Mouse (Mus musculus) hindbrain, postnatal 0 days (tissue): ENCODE results near the gene Pdzd9. TPM values are rescaled to one million over a fixed set of nuclear protein-coding genes. Genes with fewer than 3 reads are reported as not detected.

Experiments used
- ATAC-seq: fragments of 200-750 bp; cut with Nextera tagmentation; 2 replicates; pipeline ENCODE4 v1.8.0; 2017; ENCODE audit warnings: mild to moderate bottlenecking, moderate TSS enrichment, moderate library complexity
- DNase-seq: peaks from one replicate; pipeline ENCODE4 v3.0.0-alpha.2; 2015; ENCODE audit warnings: low spot score
- H3K27ac ChIP-seq: fragments of 300-500 bp; sonication (generic); 2 replicates; pipeline ENCODE4 v1.5.1; 2014; ENCODE audit warnings: mild to moderate bottlenecking
- H3K27me3 ChIP-seq: fragments of 300-500 bp; sonication (generic); 2 replicates; pipeline ENCODE4 v1.6.1; 2014; ENCODE audit warnings: low read length, mixed read lengths; ENCODE audit not compliant: insufficient read depth
- H3K36me3 ChIP-seq: fragments of 300-500 bp; sonication (generic); 2 replicates; pipeline ENCODE4 v1.6.1; 2014; ENCODE audit warnings: low read length, mixed read lengths; ENCODE audit not compliant: insufficient read depth
- H3K4me1 ChIP-seq: fragments of 300-500 bp; sonication (generic); 2 replicates; pipeline ENCODE4 v1.6.1; 2014; ENCODE audit warnings: antibody characterized with exemption, low read length, mixed read lengths; ENCODE audit not compliant: insufficient read depth
- H3K4me2 ChIP-seq: fragments of 300-500 bp; sonication (generic); 2 replicates; pipeline ENCODE4 v1.6.1; 2014; ENCODE audit warnings: low read depth, mild to moderate bottlenecking, low read length, moderate library complexity, mixed read lengths
- H3K4me3 ChIP-seq: fragments of 300-500 bp; sonication (generic); 2 replicates; pipeline ENCODE4 v1.5.1; 2014; ENCODE audit warnings: low read length
- H3K9ac ChIP-seq: fragments of 300-500 bp; sonication (generic); replicated peaks from 2 replicates; pipeline ENCODE4 v1.6.1; 2014; ENCODE audit warnings: mild to moderate bottlenecking, low read length, moderate library complexity, mixed read lengths
- H3K9me3 ChIP-seq: fragments of 300-500 bp; sonication (generic); 2 replicates; pipeline ENCODE4 v1.6.1; 2016; ENCODE audit warnings: low read length, mixed read lengths
- CTCF ChIP-seq: IDR thresholded peaks from 2 replicates; pipeline ENCODE4 v1.5.1; 2016; ENCODE audit warnings: antibody characterized with exemption, control low read depth, low read depth
- WGBS: fragments of 180-500 bp; shearing (Covaris S2); extraction: QIAGEN DNeasy Blood & Tissue Kit; methylation state at CpG from one replicate; pipeline ENCODE4 v1.1.7; 2014; 5-methylcytosine and 5-hydroxymethylcytosine counted together
- polyA plus RNA-seq: library from polyadenylated mRNA; unstranded; fragments of >200 nt; fragmentation: Nextera tagmentation; extraction: Ambion mirVana; gene quantifications from 2 replicates; pipeline ENCODE4 v1.2.1, GENCODE M21; 2015
- total RNA-seq: library from RNA; depleted of rRNA; stranded (reverse); fragments of >200 nt; gene quantifications from 2 replicates; pipeline ENCODE4 v1.2.3, GENCODE M21; 2014

Gene Pdzd9
- total and polyA plus RNA-seq, 2 experiments from 2014 or later, result 0.40 to 0.99 TPM

DNA sequence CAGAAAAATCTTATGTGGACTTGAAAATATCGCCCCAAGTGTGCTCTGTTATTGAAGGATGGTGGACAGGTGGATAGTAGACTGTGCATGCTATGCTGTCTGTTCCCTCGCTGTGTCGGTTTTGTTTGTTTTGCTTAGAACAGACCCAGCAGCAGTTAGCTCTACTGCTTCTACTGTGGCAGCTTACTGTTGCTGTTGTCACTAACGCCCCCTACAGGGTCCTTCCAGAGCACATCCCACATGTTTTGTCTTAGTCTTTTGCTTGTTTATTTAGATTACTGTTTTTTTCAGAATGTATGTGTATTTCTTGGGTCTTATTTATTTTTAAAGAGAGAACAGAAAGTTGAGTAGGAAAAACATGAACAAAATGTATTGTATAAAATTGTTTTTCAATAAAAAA lies 26.9 kb downstream of the Pdzd9 start:
- H3K27me3 ChIP-seq, result no peaks in the 10 kb centered on the region
- DNase-seq (peak; percentile 6), ATAC-seq (no peak)
- peak; percentile 35 for TF ChIP-seq CTCF
- WGBS, result 67% methylated on average over 4 of the region's 4 CpGs
- H3K36me3 ChIP-seq, result peaks cover 65% of the 10 kb centered on the region
- no peak overlapping the region for H3K4me3 ChIP-seq
- no peaks in the 10 kb centered on the region for H3K9me3 ChIP-seq
- no peak overlapping the region for H3K27ac ChIP-seq
- no peaks in the 10 kb centered on the region for H3K4me1 ChIP-seq
- H3K4me2 ChIP-seq, result no peak overlapping the region
- no peak overlapping the region for H3K9ac ChIP-seq

DNA sequence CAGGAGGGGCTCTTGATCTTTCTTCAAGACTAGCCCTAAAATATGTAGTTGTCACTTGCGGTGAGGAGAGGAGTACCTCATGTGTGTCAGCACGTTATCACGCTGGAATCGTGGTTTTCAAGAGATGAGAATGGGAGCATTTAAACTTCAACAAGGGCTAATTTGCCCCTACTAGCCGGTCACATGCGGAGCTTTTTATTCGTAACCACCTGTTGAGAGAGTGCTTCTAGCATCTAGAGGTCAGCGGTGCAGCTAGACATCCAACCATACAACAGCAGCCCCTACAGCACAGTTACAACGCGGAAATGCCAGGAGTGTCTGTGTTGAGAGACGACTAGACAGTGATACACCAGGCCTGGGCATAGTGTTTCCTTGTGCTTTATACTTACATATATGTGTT lies 34.3 kb downstream of the Pdzd9 start:
- TF ChIP-seq CTCF, result no peak
- H3K9me3 ChIP-seq, result no peaks in the 10 kb centered on the region
- WGBS, result 1% methylated on average over 11 of the region's 11 CpGs
- peak overlapping the region; percentile 91 for H3K27ac ChIP-seq
- H3K4me3 ChIP-seq, result peak overlapping the region; percentile 72
- H3K36me3 ChIP-seq, result peaks cover 21% of the 10 kb centered on the region
- no peaks in the 10 kb centered on the region for H3K27me3 ChIP-seq
- H3K4me1 ChIP-seq, result 0 out of 2 replicates have a peak, but pooled peaks cover 5% of the 10 kb centered on the region
- peak overlapping the region; percentile 79 for H3K4me2 ChIP-seq
- ATAC-seq, result no peak
- peak overlapping the region; percentile 73 for H3K9ac ChIP-seq
- peak; percentile 43 for DNase-seq

DNA sequence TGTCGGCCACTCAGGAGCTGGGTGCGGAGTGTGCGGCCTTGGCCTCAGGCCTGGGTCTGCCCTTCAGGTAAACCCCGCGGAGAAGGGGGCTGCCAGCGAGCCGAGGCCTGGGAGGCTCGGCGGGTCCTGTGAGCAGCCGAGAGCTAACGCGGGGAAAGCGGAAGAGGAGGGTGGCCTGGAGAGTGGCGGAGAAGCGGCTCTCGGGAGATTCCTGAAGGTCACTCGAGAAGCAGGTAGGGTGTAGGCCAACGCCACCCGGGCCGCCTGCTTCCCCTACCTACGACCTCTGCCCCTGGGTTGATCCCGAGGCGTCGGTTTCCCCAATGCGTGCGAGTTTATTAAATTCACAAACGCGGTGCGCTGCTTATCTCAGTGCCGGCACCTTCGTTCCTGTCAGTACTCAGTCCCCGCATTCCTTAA lies 34.8 kb downstream of the Pdzd9 start:
- Histone ChIP-seq H3K27ac (peak overlapping the region; percentile 91), H3K27me3 (no peaks in the 10 kb centered on the region), H3K4me1 (0 out of 2 replicates have a peak, but pooled peaks cover 5% of the 10 kb centered on the region), H3K4me2 (peak overlapping the region; percentile 79), H3K9me3 (no peaks in the 10 kb centered on the region), H3K4me3 (peak overlapping the region; percentile 72), H3K36me3 (peaks cover 18% of the 10 kb centered on the region), H3K9ac (peak overlapping the region; percentile 73)
- no peak for DNase-seq
- no peak for TF ChIP-seq CTCF
- WGBS, result under 1% methylated on average over 32 of the region's 32 CpGs
- ATAC-seq, result no peak; the same call in 1 of the 2 replicates

DNA sequence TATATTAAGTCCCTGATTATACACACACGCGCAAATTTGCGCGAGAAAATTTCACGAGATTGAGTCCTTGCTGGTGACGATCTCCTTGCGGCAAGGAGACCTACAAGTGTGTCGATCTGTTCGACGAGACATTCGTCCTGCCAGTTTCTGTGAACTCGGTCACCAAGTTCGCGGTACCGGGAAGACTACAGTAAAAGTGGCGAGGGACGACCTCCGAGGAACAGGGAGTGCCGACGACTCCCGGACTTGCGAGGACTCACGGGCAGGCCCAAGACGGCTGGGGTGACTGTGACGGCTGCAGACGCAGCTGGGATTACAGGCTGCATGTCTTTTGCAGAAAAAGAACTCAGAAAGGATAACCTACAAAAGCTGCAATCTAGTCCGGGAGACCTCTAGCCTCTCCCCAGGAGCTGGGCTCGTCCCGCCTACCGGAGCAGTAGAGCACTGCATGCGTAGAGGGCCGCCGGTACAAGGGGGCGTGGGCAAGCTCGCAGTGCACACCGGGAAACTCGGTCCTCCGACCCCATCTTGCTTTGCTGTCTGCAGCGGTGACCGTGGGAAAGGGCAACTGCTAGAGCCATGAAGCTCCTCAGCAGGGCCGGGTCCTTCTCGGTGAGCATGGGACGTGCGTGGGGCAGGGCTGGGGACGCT lies 35.3 kb downstream of the Pdzd9 start, which contains the start of gene Uqcrc2:
Uqcrc2 (plus strand) TSS at position 466 of the 651 bp plus-strand sequence.
- H3K4me2 ChIP-seq, result peak within 1 kb of the TSS; percentile 79
- H3K9ac ChIP-seq, result peak within 1 kb of the TSS; percentile 73
- 0 out of 2 replicates have a peak, but pooled peaks cover 5% of the 10 kb centered on the region for H3K4me1 ChIP-seq
- WGBS, result under 1% methylated on average over 45 of the region's 45 CpGs
- H3K36me3 ChIP-seq, result peaks cover 14% of the 10 kb centered on the region
- peak; percentile 82 for TF ChIP-seq CTCF
- DNase-seq, result peak; percentile 94
- no peaks in the 10 kb centered on the region for H3K9me3 ChIP-seq
- peak within 1 kb of the TSS; percentile 72 for H3K4me3 ChIP-seq
- no peaks in the 10 kb centered on the region for H3K27me3 ChIP-seq
- H3K27ac ChIP-seq, result peak within 1 kb of the TSS; percentile 91
- ATAC-seq, result peak; percentile 99

DNA sequence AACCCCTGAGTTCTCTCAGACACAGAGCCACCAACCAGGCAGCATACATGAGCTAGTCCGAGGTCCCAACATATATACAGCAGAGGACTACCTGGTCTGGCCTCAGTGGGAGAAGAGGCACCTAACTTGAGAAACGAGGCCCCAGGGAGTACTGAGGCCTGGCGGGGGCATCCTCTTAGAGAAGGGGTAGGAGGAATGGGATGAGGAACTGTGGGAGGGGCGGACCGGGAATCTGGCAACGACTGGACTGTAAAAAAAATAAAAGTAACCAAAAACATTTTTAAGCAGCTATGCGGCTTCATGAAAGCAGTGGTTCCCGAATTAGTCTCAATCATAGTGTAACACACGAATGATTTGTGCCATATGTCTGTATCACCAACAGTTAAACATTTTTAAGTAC lies 35.8 kb downstream of the Pdzd9 start:
- ATAC-seq (no peak), DNase-seq (no peak)

DNA sequence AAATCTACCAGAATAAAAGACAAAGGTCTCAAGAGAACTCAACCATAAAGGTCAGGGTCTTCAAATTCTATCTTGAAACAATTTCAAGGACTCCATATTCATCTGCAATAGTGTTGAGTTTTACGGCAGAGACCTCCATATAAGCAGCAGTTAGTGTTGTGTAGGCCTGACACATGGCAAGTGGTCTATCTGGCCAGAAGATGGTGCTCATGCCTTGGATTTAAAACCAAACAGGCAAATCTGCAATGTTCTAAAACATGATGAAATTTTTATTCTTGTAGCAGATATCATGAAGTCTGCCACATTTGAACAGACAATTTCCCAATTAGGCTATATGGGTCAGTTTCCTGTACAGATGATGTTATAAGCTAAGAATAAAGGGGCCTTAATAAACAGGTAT lies 37.6 kb downstream of the Pdzd9 start:
- DNase-seq (peak; percentile 62), ATAC-seq (no peak)
- Histone ChIP-seq H3K27ac (no peak overlapping the region), H3K4me1 (0 out of 2 replicates have a peak, but pooled peaks cover 5% of the 10 kb centered on the region), H3K4me2 (no peak overlapping the region), H3K36me3 (no peaks in the 10 kb centered on the region), H3K27me3 (no peaks in the 10 kb centered on the region), H3K9ac (no peak overlapping the region), H3K4me3 (no peak overlapping the region), H3K9me3 (no peaks in the 10 kb centered on the region)
- TF ChIP-seq CTCF, result peak; percentile 60
- WGBS, result 54% methylated on average over 1 of the region's 1 CpGs

More for the DNA sequence above, 35.8 kb downstream of the Pdzd9 start:
- TF ChIP-seq CTCF, result no peak
- Histone ChIP-seq H3K9ac (peak overlapping the region; percentile 73), H3K4me2 (peak overlapping the region; percentile 79), H3K27ac (peak overlapping the region; percentile 91), H3K4me3 (peak overlapping the region; percentile 72), H3K4me1 (0 out of 2 replicates have a peak, but pooled peaks cover 5% of the 10 kb centered on the region), H3K36me3 (peaks cover 9% of the 10 kb centered on the region), H3K9me3 (no peaks in the 10 kb centered on the region), H3K27me3 (no peaks in the 10 kb centered on the region)
- 9% methylated on average over 9 of the region's 9 CpGs for WGBS

DNA sequence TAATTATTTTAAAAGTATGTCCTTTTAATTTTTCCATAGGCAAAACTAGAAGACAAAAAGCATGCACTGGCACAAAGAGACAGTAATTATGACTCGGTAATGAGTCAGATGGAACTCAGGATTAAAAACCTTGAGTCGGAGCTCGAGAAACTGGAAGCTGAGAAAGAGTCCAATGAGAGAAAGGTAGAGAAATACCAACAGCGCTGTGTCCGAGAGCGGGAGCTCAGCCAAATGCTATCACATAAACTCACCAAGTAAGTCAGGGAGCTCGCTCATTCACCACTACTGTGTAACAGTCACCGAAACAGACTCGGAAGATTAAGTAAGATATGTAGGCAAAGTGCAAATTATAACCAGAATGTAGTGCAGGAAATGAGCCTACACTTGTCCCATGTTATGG lies 49.3 kb downstream of the Pdzd9 start:
- Histone ChIP-seq H3K27me3 (no peaks in the 10 kb centered on the region; the same call in 1 of the 2 replicates), H3K27ac (no peak overlapping the region), H3K36me3 (no peaks in the 10 kb centered on the region), H3K4me3 (no peak overlapping the region), H3K9ac (no peak overlapping the region), H3K4me2 (no peak overlapping the region), H3K4me1 (no peaks in the 10 kb centered on the region), H3K9me3 (no peaks in the 10 kb centered on the region)
- no peak for TF ChIP-seq CTCF
- ATAC-seq (no peak), DNase-seq (no peak)
- WGBS, result 86% methylated on average over 9 of the region's 9 CpGs
